Mouse (Mus musculus): ENCODE results near the gene Alox8. TPM values are rescaled to one million over a fixed set of nuclear protein-coding genes. Genes with fewer than 3 reads are reported as not detected.

Gene Alox8
- polyA plus RNA-seq, 1 experiment from 2014 or later, result 0.24 TPM

DNA sequence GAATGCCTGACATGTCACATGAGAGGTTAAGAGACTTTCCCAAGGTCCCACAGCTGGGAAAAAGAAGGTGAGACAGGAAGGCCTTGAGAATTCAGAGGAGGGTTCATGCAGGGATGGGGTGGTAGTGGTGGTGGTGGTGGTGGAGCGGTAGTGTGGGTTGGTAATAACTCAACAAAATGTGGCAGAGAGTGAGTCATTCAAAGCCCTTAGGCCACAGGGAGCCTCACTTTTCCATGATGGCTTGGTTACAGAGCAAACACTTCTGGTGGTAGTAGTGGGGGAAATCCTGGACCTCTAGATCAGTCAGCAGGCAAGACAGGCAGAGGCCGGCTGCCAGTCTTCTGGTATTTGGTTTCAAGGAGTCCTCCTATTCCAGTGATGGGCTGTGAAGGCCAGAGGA, 25.0 kb downstream of the Alox8 start:
- H3K4me3 ChIP-seq (ENCODE audit: low read length), result no peak overlapping the region
- H3K4me2 ChIP-seq (replicated peaks; ENCODE audit: low read depth, low read length), result no peak overlapping the region
- H3K9me3 ChIP-seq (ENCODE audit: control insufficient read depth, low read length), result no peaks in the 10 kb centered on the region
- ATAC-seq (ENCODE audit: low FRiP score, low TSS enrichment), result no peak
- no peaks in the 10 kb centered on the region for H3K36me3 ChIP-seq (ENCODE audit: control insufficient read depth, insufficient read depth, low read length)
- H3K9ac ChIP-seq (ENCODE audit: low read depth, low read length), result no peak overlapping the region
- H3K4me1 ChIP-seq (ENCODE audit: control insufficient read depth, insufficient read depth, low read length), result 0 out of 2 replicates have a peak, but pooled peaks cover 3% of the 10 kb centered on the region
- no peaks in the 10 kb centered on the region for H3K27me3 ChIP-seq (ENCODE audit: control insufficient read depth, insufficient read depth, low read length)
- no peak overlapping the region for H3K27ac ChIP-seq (ENCODE audit: low read depth, low read length)
- WGBS, result 73% methylated on average over 2 of the region's 2 CpGs

GRCm38 (mm10) chr11:69171626-69172025, 26.0 kb downstream of the Alox8 start:
- Histone ChIP-seq H3K9me3 (ENCODE audit: control insufficient read depth, low read length) (no peaks in the 10 kb centered on the region), H3K27ac (ENCODE audit: low read depth, low read length) (no peak overlapping the region), H3K4me1 (ENCODE audit: control insufficient read depth, insufficient read depth, low read length) (0 out of 2 replicates have a peak, but pooled peaks cover 3% of the 10 kb centered on the region), H3K4me3 (ENCODE audit: low read length) (no peak overlapping the region), H3K36me3 (ENCODE audit: control insufficient read depth, insufficient read depth, low read length) (no peaks in the 10 kb centered on the region), H3K9ac (ENCODE audit: low read depth, low read length) (no peak overlapping the region), H3K4me2 (replicated peaks; ENCODE audit: low read depth, low read length) (no peak overlapping the region), H3K27me3 (ENCODE audit: control insufficient read depth, insufficient read depth, low read length) (no peaks in the 10 kb centered on the region)
- no peak for ATAC-seq (ENCODE audit: low FRiP score, low TSS enrichment)
- WGBS, result 26% methylated on average over 7 of the region's 7 CpGs

GRCm38 (mm10) chr11:69169313-69169712, 28.3 kb downstream of the Alox8 start:
- no peaks in the 10 kb centered on the region for H3K27me3 ChIP-seq (ENCODE audit: control insufficient read depth, insufficient read depth, low read length)
- WGBS, result 86% methylated on average over 12 of the region's 12 CpGs
- H3K27ac ChIP-seq (ENCODE audit: low read depth, low read length), result no peak overlapping the region
- H3K4me3 ChIP-seq (ENCODE audit: low read length), result no peak overlapping the region
- no peak overlapping the region for H3K9ac ChIP-seq (ENCODE audit: low read depth, low read length)
- 0 out of 2 replicates have a peak, but pooled peaks cover 3% of the 10 kb centered on the region for H3K4me1 ChIP-seq (ENCODE audit: control insufficient read depth, insufficient read depth, low read length)
- H3K36me3 ChIP-seq (ENCODE audit: control insufficient read depth, insufficient read depth, low read length), result no peaks in the 10 kb centered on the region
- no peaks in the 10 kb centered on the region for H3K9me3 ChIP-seq (ENCODE audit: control insufficient read depth, low read length)
- no peak overlapping the region for H3K4me2 ChIP-seq (replicated peaks; ENCODE audit: low read depth, low read length)
- ATAC-seq (ENCODE audit: low FRiP score, low TSS enrichment), result no peak

DNA sequence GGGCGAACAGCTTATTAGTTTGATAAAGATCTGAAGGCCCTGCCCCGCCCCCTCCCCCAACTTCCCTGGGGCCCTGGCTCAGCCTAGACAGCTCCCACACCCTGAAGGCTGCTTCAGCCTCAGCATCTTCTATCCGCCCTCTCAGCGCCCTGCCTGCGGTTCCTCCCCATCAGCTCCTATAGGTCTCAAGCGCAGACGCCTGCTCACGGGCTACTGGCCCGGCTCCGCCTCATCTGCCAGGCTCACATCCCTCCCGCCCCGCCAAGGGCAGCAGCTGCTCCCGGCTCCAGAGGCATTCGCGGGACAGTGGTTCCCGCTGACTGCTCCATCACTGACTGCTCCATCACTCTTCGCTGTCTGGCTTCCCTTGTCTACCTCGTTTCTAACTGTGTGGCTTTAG, 40.8 kb downstream of the Alox8 start, which contains the start of gene Alox12b:
Alox12b (plus strand) TSS at position 190 of the 400 bp plus-strand sequence.
- Histone ChIP-seq H3K27ac (ENCODE audit: low read depth, low read length) (no peak within 1 kb of the TSS), H3K36me3 (ENCODE audit: control insufficient read depth, insufficient read depth, low read length) (no peaks in the 10 kb centered on the region), H3K4me3 (ENCODE audit: low read length) (peak within 1 kb of the TSS; percentile 19), H3K27me3 (ENCODE audit: control insufficient read depth, insufficient read depth, low read length) (peaks cover 14% of the 10 kb centered on the region), H3K9ac (ENCODE audit: low read depth, low read length) (peak within 1 kb of the TSS; percentile 8; the same call in 1 of the 2 replicates), H3K4me2 (replicated peaks; ENCODE audit: low read depth, low read length) (peak within 1 kb of the TSS; percentile 31), H3K4me1 (ENCODE audit: control insufficient read depth, insufficient read depth, low read length) (peaks cover 8% of the 10 kb centered on the region; the same call in 1 of the 2 replicates), H3K9me3 (ENCODE audit: control insufficient read depth, low read length) (no peaks in the 10 kb centered on the region)
- 3% methylated on average over 18 of the region's 18 CpGs for WGBS
- peak; percentile 79 for ATAC-seq (ENCODE audit: low FRiP score, low TSS enrichment)

DNA sequence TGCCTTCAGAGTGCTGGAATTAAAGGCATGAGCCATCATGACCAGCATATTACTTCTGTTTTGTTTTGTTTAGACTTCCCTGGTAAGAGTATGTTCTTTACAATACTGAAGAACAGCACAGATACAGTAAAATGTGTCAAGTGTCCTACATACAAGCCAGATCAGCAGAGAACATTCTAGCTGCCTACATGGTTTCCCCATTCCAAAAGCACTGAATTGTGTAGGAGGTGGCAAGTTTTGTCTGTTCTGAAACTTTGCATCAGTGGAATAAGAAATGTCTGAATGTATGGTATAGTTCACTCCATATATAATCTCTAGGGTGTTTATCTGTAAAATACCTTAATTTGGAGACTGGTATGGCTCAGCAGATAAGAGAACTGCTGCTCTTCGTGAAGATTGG, 42.3 kb downstream of the Alox8 start:
- H3K4me1 ChIP-seq (ENCODE audit: control insufficient read depth, insufficient read depth, low read length), result peaks cover 8% of the 10 kb centered on the region; the same call in 1 of the 2 replicates
- no peak overlapping the region for H3K9ac ChIP-seq (ENCODE audit: low read depth, low read length)
- H3K27me3 ChIP-seq (ENCODE audit: control insufficient read depth, insufficient read depth, low read length), result peaks cover 14% of the 10 kb centered on the region
- no peaks in the 10 kb centered on the region for H3K9me3 ChIP-seq (ENCODE audit: control insufficient read depth, low read length)
- H3K4me3 ChIP-seq (ENCODE audit: low read length), result no peak overlapping the region
- no peak overlapping the region for H3K4me2 ChIP-seq (replicated peaks; ENCODE audit: low read depth, low read length)
- no peaks in the 10 kb centered on the region for H3K36me3 ChIP-seq (ENCODE audit: control insufficient read depth, insufficient read depth, low read length)
- WGBS, result 59% methylated on average over 1 of the region's 1 CpGs
- ATAC-seq (ENCODE audit: low FRiP score, low TSS enrichment), result no peak
- H3K27ac ChIP-seq (ENCODE audit: low read depth, low read length), result no peak overlapping the region

DNA sequence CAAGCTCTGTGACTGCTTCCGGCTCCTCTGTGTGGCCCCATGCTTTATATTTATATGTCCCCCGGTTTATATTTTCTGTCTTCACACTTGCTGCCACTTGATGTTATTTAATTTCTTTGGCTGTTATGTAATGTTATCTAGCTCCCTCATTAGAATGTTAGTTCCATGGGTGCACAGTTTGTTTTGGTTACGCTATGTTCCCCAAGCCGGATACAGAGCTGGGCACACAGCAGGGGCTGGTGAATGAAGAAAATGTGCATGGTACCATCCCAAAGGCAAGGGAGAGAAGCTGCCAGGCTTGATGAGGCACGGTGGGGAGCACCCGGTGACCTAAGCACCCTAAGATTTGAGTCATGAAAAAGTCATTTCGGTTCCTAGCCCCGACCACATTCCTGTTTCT, 43.8 kb downstream of the Alox8 start:
- Histone ChIP-seq H3K27ac (ENCODE audit: low read depth, low read length) (no peak overlapping the region), H3K36me3 (ENCODE audit: control insufficient read depth, insufficient read depth, low read length) (no peaks in the 10 kb centered on the region), H3K4me1 (ENCODE audit: control insufficient read depth, insufficient read depth, low read length) (peaks cover 8% of the 10 kb centered on the region; the same call in 1 of the 2 replicates), H3K9me3 (ENCODE audit: control insufficient read depth, low read length) (no peaks in the 10 kb centered on the region), H3K4me2 (replicated peaks; ENCODE audit: low read depth, low read length) (no peak overlapping the region), H3K4me3 (ENCODE audit: low read length) (no peak overlapping the region), H3K9ac (ENCODE audit: low read depth, low read length) (no peak overlapping the region), H3K27me3 (ENCODE audit: control insufficient read depth, insufficient read depth, low read length) (peaks cover 14% of the 10 kb centered on the region)
- WGBS, result 86% methylated on average over 8 of the region's 8 CpGs
- ATAC-seq (ENCODE audit: low FRiP score, low TSS enrichment), result no peak

DNA sequence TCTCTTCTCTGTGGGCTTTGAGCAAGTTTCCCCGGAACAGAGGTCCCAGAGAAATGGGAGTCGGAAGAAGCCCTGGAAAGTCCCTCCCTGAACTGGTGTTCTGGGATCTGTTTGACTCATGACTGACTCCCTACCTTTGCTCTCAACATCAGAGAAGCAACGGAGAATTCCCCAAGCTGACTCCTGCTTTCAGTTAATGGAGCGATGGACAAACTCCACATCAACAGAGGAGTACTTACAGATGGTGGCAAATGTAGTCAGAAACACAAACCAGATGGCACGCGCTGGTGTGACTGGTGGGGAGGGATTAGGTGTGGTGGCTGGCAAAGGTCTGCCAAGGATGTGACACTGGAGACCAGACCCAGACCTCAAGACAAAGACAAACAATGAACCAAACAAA, 46.6 kb downstream of the Alox8 start:
- Histone ChIP-seq H3K27ac (ENCODE audit: low read depth, low read length) (no peak overlapping the region), H3K4me3 (ENCODE audit: low read length) (peak overlapping the region; percentile 10; the same call in 1 of the 2 replicates), H3K27me3 (ENCODE audit: control insufficient read depth, insufficient read depth, low read length) (no peaks in the 10 kb centered on the region), H3K4me2 (replicated peaks; ENCODE audit: low read depth, low read length) (peak overlapping the region; percentile 33), H3K9ac (ENCODE audit: low read depth, low read length) (0 out of 2 replicates have a peak overlapping the region, but pooled peaks have one; percentile 28), H3K9me3 (ENCODE audit: control insufficient read depth, low read length) (no peaks in the 10 kb centered on the region), H3K36me3 (ENCODE audit: control insufficient read depth, insufficient read depth, low read length) (no peaks in the 10 kb centered on the region), H3K4me1 (ENCODE audit: control insufficient read depth, insufficient read depth, low read length) (no peaks in the 10 kb centered on the region)
- 57% methylated on average over 6 of the region's 6 CpGs for WGBS
- no peak for ATAC-seq (ENCODE audit: low FRiP score, low TSS enrichment)

DNA sequence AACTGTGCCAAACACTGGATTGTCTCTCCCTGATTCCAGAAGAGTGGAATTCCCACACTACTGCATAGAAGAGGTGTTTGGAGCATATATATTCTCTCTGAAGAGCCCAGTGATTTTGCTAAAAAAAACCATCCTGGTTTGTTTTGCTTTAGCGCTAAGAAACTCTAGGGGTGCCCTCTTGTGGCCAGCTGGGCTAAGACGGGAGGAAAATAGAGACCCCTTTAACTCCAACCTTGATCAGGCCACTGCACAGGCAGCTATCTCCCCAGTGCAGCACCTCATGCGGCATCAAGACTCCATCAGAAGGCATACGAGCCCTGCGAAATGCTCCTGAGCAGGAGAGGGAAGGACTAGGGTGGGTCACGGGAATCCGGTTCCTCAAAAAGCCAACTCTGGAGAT, 47.2 kb downstream of the Alox8 start:
- ATAC-seq (ENCODE audit: low FRiP score, low TSS enrichment), result no peak
- Histone ChIP-seq H3K4me1 (ENCODE audit: control insufficient read depth, insufficient read depth, low read length) (no peaks in the 10 kb centered on the region), H3K9me3 (ENCODE audit: control insufficient read depth, low read length) (no peaks in the 10 kb centered on the region), H3K36me3 (ENCODE audit: control insufficient read depth, insufficient read depth, low read length) (no peaks in the 10 kb centered on the region), H3K27ac (ENCODE audit: low read depth, low read length) (no peak overlapping the region), H3K27me3 (ENCODE audit: control insufficient read depth, insufficient read depth, low read length) (no peaks in the 10 kb centered on the region), H3K9ac (ENCODE audit: low read depth, low read length) (no peak overlapping the region), H3K4me3 (ENCODE audit: low read length) (peak overlapping the region; percentile 10; the same call in 1 of the 2 replicates), H3K4me2 (replicated peaks; ENCODE audit: low read depth, low read length) (peak overlapping the region; percentile 33)
- WGBS, result 5% methylated on average over 7 of the region's 7 CpGs

- Histone ChIP-seq H3K4me3 (ENCODE audit: low read length) (no peak overlapping the region), H3K9ac (ENCODE audit: low read depth, low read length) (no peak overlapping the region), H3K4me2 (replicated peaks; ENCODE audit: low read depth, low read length) (no peak overlapping the region), H3K9me3 (ENCODE audit: control insufficient read depth, low read length) (no peaks in the 10 kb centered on the region), H3K27ac (ENCODE audit: low read depth, low read length) (no peak overlapping the region), H3K27me3 (ENCODE audit: control insufficient read depth, insufficient read depth, low read length) (no peaks in the 10 kb centered on the region), H3K36me3 (ENCODE audit: control insufficient read depth, insufficient read depth, low read length) (no peaks in the 10 kb centered on the region), H3K4me1 (ENCODE audit: control insufficient read depth, insufficient read depth, low read length) (no peaks in the 10 kb centered on the region)
- 77% methylated on average over 6 of the region's 6 CpGs for WGBS
- no peak for ATAC-seq (ENCODE audit: low FRiP score, low TSS enrichment)
Observed at GRCm38 (mm10) chr11:69149728-69150127, 47.9 kb downstream of the Alox8 start.
